Mouse (Mus musculus): ENCODE data around the gene Urad. TPM values are rescaled to one million over a fixed set of nuclear protein-coding genes. Genes with fewer than 3 reads are reported as not detected.

Gene Urad
- polyA plus RNA-seq (2015; fragmentation: Nextera tagmentation; extraction: Ambion mirVana), result not detected in 2 replicates

DNA sequence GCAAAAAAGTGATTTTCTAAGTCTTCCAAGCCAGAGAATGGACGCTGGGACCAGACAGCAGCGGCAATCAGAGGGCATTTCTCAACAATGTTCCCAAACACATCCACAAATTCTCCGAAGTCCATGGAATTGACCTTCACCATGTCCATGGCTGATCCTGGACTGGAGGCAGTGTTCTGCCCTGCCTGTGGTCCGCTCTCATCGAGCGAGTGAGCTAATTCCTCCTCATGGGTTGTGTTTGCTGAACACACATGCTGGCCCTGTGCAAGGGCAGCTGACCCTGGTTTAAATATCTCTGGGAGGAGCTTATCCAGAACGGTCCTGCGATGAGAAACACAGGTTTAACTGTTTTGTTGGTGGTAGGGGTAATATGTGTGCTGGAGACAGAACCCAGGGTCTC, at the start of gene Urad:
Gene Urad, minus strand, starts transcription at position 258 of the 400 bp plus-strand sequence.
- Histone ChIP-seq H3K4me1 (ENCODE audit: control insufficient read depth, insufficient read depth, low read length) (no peaks in the 10 kb centered on the region), H3K9me3 (replicated peaks; ENCODE audit: control insufficient read depth, low read length, poor library complexity, severe bottlenecking) (no peaks in the 10 kb centered on the region), H3K27me3 (ENCODE audit: control insufficient read depth, insufficient read depth, low read depth, low read length) (peaks cover 46% of the 10 kb centered on the region), H3K9ac (ENCODE audit: low read depth, low read length) (no peak within 1 kb of the TSS), H3K4me2 (ENCODE audit: low read length) (no peak within 1 kb of the TSS), H3K27ac (ENCODE audit: low read length) (no peak within 1 kb of the TSS), H3K4me3 (ENCODE audit: low read depth, low read length) (no peak within 1 kb of the TSS), H3K36me3 (ENCODE audit: control insufficient read depth, insufficient read depth, low read length) (no peaks in the 10 kb centered on the region)
- ATAC-seq, result no peak
- whole genome bisulfite sequencing, result 76% methylated on average over 8 of the region's 8 CpGs

DNA sequence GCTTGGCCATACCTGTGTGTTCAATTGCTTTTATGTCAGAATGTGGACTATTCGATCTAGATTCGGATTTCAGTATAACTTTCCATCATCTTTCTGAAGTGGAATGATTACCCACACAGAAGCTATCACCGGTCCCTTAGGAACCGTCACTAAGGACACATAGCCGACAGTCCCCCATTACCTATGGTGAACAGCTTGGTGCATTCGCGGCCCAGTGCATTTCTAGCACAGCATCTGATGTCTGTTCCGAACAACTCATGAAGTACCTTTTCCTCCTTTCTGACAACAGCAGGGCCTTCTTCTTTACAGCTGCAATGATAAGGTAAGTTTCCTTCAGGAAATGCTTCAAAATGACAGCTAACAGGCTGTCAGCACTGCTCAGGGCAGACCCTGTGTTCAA, 48.0 kb upstream of the Urad start:
- WGBS, result 89% methylated on average over 8 of the region's 8 CpGs
- ATAC-seq, result no peak
- no peaks in the 10 kb centered on the region for H3K27me3 ChIP-seq (ENCODE audit: control insufficient read depth, insufficient read depth, low read depth, low read length)
- H3K9me3 ChIP-seq (replicated peaks; ENCODE audit: control insufficient read depth, low read length, poor library complexity, severe bottlenecking), result no peaks in the 10 kb centered on the region
- no peak overlapping the region for H3K27ac ChIP-seq (ENCODE audit: low read length)
- H3K36me3 ChIP-seq (ENCODE audit: control insufficient read depth, insufficient read depth, low read length), result no peaks in the 10 kb centered on the region
- no peaks in the 10 kb centered on the region for H3K4me1 ChIP-seq (ENCODE audit: control insufficient read depth, insufficient read depth, low read length)
- H3K9ac ChIP-seq (ENCODE audit: low read depth, low read length), result no peak overlapping the region
- no peak overlapping the region for H3K4me2 ChIP-seq (ENCODE audit: low read length)
- no peak overlapping the region for H3K4me3 ChIP-seq (ENCODE audit: low read depth, low read length)

DNA sequence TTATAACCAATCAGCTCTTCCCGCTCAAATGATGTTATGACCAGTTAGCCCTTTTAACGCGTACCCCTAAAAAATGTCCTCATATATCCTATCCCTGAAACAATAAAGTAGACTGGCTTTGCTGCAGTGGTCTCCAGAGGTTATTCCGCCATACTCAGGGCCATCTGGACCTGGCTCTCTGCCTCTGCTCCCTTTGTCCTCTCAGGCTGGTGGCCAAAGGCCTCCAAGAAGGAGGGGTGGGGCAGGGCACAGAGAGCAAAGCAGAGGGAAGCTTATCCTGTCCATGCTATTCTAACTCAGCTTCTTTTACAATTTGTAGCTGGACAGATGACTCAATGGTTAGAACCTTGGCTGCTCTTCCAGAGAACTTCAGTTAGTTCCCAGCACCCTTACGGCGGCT, 46.0 kb upstream of the Urad start:
- no peaks in the 10 kb centered on the region for H3K27me3 ChIP-seq (ENCODE audit: control insufficient read depth, insufficient read depth, low read depth, low read length)
- 90% methylated on average over 6 of the region's 6 CpGs for WGBS
- H3K4me2 ChIP-seq (ENCODE audit: low read length), result no peak overlapping the region

DNA sequence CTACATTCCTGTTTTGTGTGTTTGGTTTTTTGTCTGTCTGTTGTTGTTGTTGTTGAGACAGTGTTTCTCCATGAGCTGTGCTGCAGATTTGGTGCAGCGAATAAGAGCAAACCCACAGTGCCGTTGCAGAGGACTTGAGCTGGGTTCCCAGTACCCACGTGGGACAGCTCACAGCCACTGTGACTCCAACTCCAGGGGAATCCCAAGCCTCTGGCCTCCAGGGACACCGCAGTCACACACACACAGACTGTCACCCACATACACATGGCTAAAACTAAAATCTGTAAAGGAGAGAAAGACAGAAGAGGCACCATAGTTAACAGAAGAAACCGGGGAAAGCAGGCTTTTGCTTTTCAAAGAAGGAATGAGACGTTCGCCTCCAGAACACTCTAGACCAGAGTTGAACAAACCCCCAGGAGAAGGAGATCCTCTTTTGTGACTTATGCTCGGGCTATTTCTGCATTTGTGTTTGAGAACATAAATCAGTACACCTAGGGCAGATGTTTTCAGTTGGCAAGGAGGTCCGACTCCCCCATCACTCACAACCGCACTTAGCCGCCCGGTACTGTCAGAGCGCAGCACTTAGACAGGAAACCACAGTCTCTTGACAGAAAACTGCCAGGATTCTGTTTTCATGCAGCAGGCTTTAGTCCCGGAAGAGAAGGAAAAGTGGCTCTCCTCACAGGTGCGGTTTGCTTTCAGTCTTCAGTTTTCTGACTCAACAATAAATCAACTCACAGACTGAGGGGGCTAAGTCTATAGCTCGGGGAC, 43.9 kb upstream of the Urad start:
- Histone ChIP-seq H3K4me1 (ENCODE audit: control insufficient read depth, insufficient read depth, low read length) (no peaks in the 10 kb centered on the region), H3K9ac (ENCODE audit: low read depth, low read length) (no peak overlapping the region), H3K4me3 (ENCODE audit: low read depth, low read length) (no peak overlapping the region), H3K36me3 (ENCODE audit: control insufficient read depth, insufficient read depth, low read length) (no peaks in the 10 kb centered on the region), H3K27ac (ENCODE audit: low read length) (no peak overlapping the region), H3K4me2 (ENCODE audit: low read length) (no peak overlapping the region), H3K9me3 (replicated peaks; ENCODE audit: control insufficient read depth, low read length, poor library complexity, severe bottlenecking) (no peaks in the 10 kb centered on the region), H3K27me3 (ENCODE audit: control insufficient read depth, insufficient read depth, low read depth, low read length) (no peaks in the 10 kb centered on the region)
- ATAC-seq, result no peak
- 72% methylated on average over 16 of the region's 16 CpGs for WGBS

More for the DNA sequence above, 46.0 kb upstream of the Urad start:
- Histone ChIP-seq H3K27ac (ENCODE audit: low read length) (no peak overlapping the region), H3K4me1 (ENCODE audit: control insufficient read depth, insufficient read depth, low read length) (no peaks in the 10 kb centered on the region), H3K9me3 (replicated peaks; ENCODE audit: control insufficient read depth, low read length, poor library complexity, severe bottlenecking) (no peaks in the 10 kb centered on the region), H3K4me3 (ENCODE audit: low read depth, low read length) (no peak overlapping the region), H3K36me3 (ENCODE audit: control insufficient read depth, insufficient read depth, low read length) (no peaks in the 10 kb centered on the region), H3K9ac (ENCODE audit: low read depth, low read length) (no peak overlapping the region)
- no peak for ATAC-seq

DNA sequence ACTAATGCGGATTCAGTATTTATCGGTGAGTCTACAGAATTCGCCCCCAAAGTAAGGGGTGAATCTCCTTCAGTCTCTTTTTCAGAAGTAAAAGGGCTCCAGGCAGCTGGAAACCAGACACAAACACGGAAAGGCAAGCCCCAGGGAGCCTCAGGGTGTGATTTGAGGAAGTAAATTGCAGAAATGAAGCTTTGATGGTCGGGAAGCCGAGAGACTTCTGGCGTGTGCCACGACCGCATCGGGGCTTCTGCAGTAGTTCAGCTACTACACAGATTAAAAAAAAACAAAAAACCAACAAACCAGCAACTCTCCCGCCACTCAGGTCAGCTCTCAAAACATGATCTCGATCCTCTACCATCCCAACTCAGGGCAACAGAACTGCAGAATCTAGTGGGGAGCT, 40.8 kb upstream of the Urad start:
- no peak overlapping the region for H3K4me3 ChIP-seq (ENCODE audit: low read depth, low read length)
- H3K9me3 ChIP-seq (replicated peaks; ENCODE audit: control insufficient read depth, low read length, poor library complexity, severe bottlenecking), result no peaks in the 10 kb centered on the region
- ATAC-seq, result no peak
- no peaks in the 10 kb centered on the region for H3K36me3 ChIP-seq (ENCODE audit: control insufficient read depth, insufficient read depth, low read length)
- no peak overlapping the region for H3K4me2 ChIP-seq (ENCODE audit: low read length)
- H3K27me3 ChIP-seq (ENCODE audit: control insufficient read depth, insufficient read depth, low read depth, low read length), result no peaks in the 10 kb centered on the region
- WGBS, result 77% methylated on average over 12 of the region's 12 CpGs
- no peaks in the 10 kb centered on the region for H3K4me1 ChIP-seq (ENCODE audit: control insufficient read depth, insufficient read depth, low read length)
- H3K27ac ChIP-seq (ENCODE audit: low read length), result no peak overlapping the region
- no peak overlapping the region for H3K9ac ChIP-seq (ENCODE audit: low read depth, low read length)

DNA sequence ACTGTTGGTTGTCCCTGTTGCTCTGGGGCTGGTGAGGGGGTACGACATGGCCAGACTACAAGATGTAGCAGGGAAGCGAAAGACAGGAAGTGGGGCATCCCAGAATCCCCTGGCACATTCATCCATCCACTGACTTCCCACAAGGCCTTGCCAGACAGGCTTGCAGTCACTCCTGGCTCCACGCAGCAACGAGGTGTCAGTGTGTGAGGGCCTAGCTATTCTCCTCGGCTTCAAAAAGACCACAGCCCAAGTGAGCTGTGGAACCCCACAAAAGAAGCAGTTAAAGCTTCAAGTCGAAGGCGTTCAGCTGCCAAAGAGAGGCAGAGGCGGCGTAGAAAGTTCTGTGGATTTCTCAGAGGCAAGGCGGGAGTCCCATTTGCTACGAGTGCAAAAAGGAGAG, 36.2 kb upstream of the Urad start:
- no peak overlapping the region for H3K9ac ChIP-seq (ENCODE audit: low read depth, low read length)
- H3K36me3 ChIP-seq (ENCODE audit: control insufficient read depth, insufficient read depth, low read length), result no peaks in the 10 kb centered on the region
- H3K9me3 ChIP-seq (replicated peaks; ENCODE audit: control insufficient read depth, low read length, poor library complexity, severe bottlenecking), result no peaks in the 10 kb centered on the region
- no peak overlapping the region for H3K4me2 ChIP-seq (ENCODE audit: low read length)
- WGBS, result 90% methylated on average over 11 of the region's 11 CpGs
- ATAC-seq, result no peak
- no peaks in the 10 kb centered on the region for H3K27me3 ChIP-seq (ENCODE audit: control insufficient read depth, insufficient read depth, low read depth, low read length)
- no peak overlapping the region for H3K4me3 ChIP-seq (ENCODE audit: low read depth, low read length)
- no peak overlapping the region for H3K27ac ChIP-seq (ENCODE audit: low read length)
- H3K4me1 ChIP-seq (ENCODE audit: control insufficient read depth, insufficient read depth, low read length), result no peaks in the 10 kb centered on the region

DNA sequence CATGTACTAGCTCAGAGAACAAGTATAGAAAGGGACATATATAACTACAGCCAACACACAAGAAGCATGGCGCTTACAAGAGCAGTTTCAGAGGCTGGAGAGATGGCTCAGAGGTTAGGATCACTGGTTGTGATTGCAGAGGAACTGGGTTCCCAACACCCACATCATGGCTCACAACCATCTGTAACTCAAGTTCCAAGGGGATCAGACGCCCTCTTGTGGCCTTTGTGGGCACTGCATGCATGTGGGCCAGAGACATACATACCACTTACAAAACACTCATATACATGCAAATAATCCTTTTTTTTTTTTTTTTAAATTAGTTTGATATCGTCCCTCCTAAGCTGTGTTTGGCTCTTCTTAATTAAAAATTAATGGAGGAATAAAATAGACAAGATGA, 35.3 kb upstream of the Urad start:
- no peaks in the 10 kb centered on the region for H3K4me1 ChIP-seq (ENCODE audit: control insufficient read depth, insufficient read depth, low read length)
- 45% methylated on average over 3 of the region's 3 CpGs for WGBS
- H3K4me2 ChIP-seq (ENCODE audit: low read length), result no peak overlapping the region
- H3K4me3 ChIP-seq (ENCODE audit: low read depth, low read length), result no peak overlapping the region
- H3K36me3 ChIP-seq (ENCODE audit: control insufficient read depth, insufficient read depth, low read length), result no peaks in the 10 kb centered on the region
- H3K27me3 ChIP-seq (ENCODE audit: control insufficient read depth, insufficient read depth, low read depth, low read length), result no peaks in the 10 kb centered on the region
- H3K27ac ChIP-seq (ENCODE audit: low read length), result no peak overlapping the region
- H3K9ac ChIP-seq (ENCODE audit: low read depth, low read length), result no peak overlapping the region
- no peaks in the 10 kb centered on the region for H3K9me3 ChIP-seq (replicated peaks; ENCODE audit: control insufficient read depth, low read length, poor library complexity, severe bottlenecking)
- ATAC-seq, result no peak

DNA sequence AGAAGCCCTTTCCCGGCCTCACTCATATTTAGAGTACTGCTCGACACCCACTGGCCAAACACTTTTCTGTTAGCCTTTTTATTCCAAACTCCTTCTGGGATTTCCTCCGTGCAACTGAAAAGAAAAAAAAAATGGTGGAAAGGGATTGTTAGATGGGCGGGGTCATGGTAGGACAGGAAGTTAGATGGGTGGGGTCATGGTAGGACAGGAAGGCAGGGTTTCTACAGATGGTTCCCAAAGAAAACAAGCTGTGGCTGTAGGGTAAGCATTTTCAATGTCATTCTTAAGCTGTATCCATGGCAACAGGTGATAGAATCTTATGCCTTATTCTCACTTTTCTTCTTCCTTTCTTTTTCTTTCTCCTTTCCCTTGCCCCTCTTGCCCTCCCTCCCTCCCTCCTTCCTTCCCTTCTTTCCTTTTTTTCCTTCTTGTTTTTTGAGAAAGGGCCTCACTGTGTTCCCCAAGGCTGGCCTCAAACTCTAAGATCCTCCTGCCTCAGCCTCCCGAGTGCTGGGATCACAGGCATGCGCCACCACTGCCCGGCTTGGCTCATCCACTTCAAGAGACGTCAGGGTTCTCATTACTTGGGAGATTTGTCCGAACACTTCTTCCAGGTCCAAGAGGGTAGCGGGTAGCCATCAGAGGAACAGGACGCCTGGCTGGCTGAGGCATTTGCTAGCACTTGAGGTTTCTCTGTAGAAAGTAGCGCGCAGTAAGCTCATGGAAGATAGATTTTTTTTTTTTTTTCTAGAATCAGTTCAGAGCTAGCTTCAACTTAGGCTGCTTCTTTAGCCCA, 34.2 kb upstream of the Urad start:
- Histone ChIP-seq H3K4me1 (ENCODE audit: control insufficient read depth, insufficient read depth, low read length) (no peaks in the 10 kb centered on the region), H3K36me3 (ENCODE audit: control insufficient read depth, insufficient read depth, low read length) (no peaks in the 10 kb centered on the region), H3K27me3 (ENCODE audit: control insufficient read depth, insufficient read depth, low read depth, low read length) (no peaks in the 10 kb centered on the region), H3K9ac (ENCODE audit: low read depth, low read length) (no peak overlapping the region), H3K4me2 (ENCODE audit: low read length) (no peak overlapping the region), H3K27ac (ENCODE audit: low read length) (no peak overlapping the region), H3K9me3 (replicated peaks; ENCODE audit: control insufficient read depth, low read length, poor library complexity, severe bottlenecking) (no peaks in the 10 kb centered on the region), H3K4me3 (ENCODE audit: low read depth, low read length) (no peak overlapping the region)
- no peak for ATAC-seq
- 92% methylated on average over 13 of the region's 13 CpGs for WGBS

DNA sequence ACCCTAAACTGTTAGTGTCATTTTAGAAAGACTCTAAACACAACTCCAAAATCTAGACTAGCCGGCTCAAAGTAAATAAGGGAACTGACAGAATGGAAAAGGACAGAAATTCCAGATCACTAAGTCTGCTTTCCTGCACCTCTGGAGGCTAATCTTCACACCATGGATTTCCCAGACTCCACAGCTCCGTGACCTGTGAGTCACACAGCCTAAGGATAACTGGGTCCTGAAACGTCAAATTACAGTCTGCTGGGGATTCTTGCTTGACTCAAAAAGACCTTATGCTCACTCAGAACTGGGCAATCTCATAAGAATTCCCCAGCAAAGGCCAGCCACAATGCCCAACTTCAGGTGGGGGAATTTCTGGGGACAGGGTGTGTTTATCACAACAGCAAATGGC, 33.5 kb upstream of the Urad start:
- no peak for ATAC-seq
- no peak overlapping the region for H3K4me2 ChIP-seq (ENCODE audit: low read length)
- no peaks in the 10 kb centered on the region for H3K9me3 ChIP-seq (replicated peaks; ENCODE audit: control insufficient read depth, low read length, poor library complexity, severe bottlenecking)
- no peaks in the 10 kb centered on the region for H3K27me3 ChIP-seq (ENCODE audit: control insufficient read depth, insufficient read depth, low read depth, low read length)
- no peaks in the 10 kb centered on the region for H3K36me3 ChIP-seq (ENCODE audit: control insufficient read depth, insufficient read depth, low read length)
- 79% methylated on average over 3 of the region's 3 CpGs for WGBS
- no peak overlapping the region for H3K9ac ChIP-seq (ENCODE audit: low read depth, low read length)
- H3K4me1 ChIP-seq (ENCODE audit: control insufficient read depth, insufficient read depth, low read length), result no peaks in the 10 kb centered on the region
- no peak overlapping the region for H3K27ac ChIP-seq (ENCODE audit: low read length)
- no peak overlapping the region for H3K4me3 ChIP-seq (ENCODE audit: low read depth, low read length)
